Mouse (Mus musculus): Measurements from ENCODE around the gene Myh10.

DNA sequence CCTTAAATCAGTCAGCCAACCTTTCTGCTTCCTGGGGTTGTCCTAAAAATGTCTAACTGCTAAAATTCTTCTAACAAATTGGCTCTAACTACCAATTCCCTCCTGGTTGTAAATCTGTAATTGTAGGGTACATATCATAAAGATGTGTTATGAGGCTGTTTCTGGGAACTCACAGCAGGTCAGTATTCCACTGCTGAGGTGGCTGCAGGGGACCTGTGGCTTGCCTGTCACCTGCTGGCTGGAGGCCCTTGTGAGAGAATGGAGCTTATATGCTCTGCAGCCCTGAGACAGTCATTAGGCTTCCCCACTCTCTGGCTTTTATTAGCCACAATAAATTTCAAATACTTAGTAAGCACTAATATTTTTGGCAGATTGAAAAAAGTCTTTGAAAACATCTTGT is 87.5 kb downstream of the Myh10 start:
- no peak for TF ChIP-seq FLI1 (IDR thresholded peaks at IDR 0.05; ENCODE audit: low read length)
- no peak for TF ChIP-seq GATA1 (IDR thresholded peaks at IDR 0.05; ENCODE audit: borderline replicate concordance, low read length)
